Mouse (Mus musculus): ENCODE data around the gene Ncam1.

GRCm38 (mm10) chr9:49663927-49664320 is 134.8 kb downstream of the Ncam1 start:
- TF ChIP-seq BHLHE40 (IDR thresholded peaks at IDR 0.05; ENCODE audit: low read depth, low read length) (no peak), TCF12 (IDR thresholded peaks at IDR 0.05; ENCODE audit: low read depth, low read length) (no peak), POLR2AphosphoS2 (IDR thresholded peaks at IDR 0.05; ENCODE audit: low read depth, low read length) (no peak), USF1 (IDR thresholded peaks at IDR 0.05; ENCODE audit: low read depth, low read length) (no peak), ETS1 (conservative IDR thresholded peaks at IDR 0.05; ENCODE audit: low read depth, low read length) (no peak), POLR2A (IDR thresholded peaks at IDR 0.05; ENCODE audit: low read depth, low read length) (no peak), CTCF (conservative IDR thresholded peaks at IDR 0.05 in 1 of 2, IDR thresholded peaks at IDR 0.05 in 1 of 2; ENCODE audit: low read depth in 2 of 2, low read length in 2 of 2) (no peak), EP300 (IDR thresholded peaks at IDR 0.05; ENCODE audit: low read length) (no peak), RCOR1 (conservative IDR thresholded peaks at IDR 0.05; ENCODE audit: low read depth, low read length) (no peak), ZNF384 (IDR thresholded peaks at IDR 0.05; ENCODE audit: low read depth, low read length) (no peak), NELFE (IDR thresholded peaks at IDR 0.05; ENCODE audit: low read depth, low read length) (no peak), MXI1 (IDR thresholded peaks at IDR 0.05; ENCODE audit: low read depth, low read length) (no peak), ZMIZ1 (IDR thresholded peaks at IDR 0.05; ENCODE audit: low read depth, low read length) (no peak), ZC3H11A (IDR thresholded peaks at IDR 0.05; ENCODE audit: low read depth, low read length) (no peak)
